ENCODE assay signal across 9 mouse cellular contexts in genomic region chr16:23135421-23136149, GRCm38 (mm10). TPM values are rescaled to one million over a fixed set of nuclear protein-coding genes. Genes with fewer than 3 reads are reported as not detected.
A peak's percentile ranks its signal among the peaks of the same experiment; 100 is the strongest.
DNase-seq lines count a peak whose midpoint lies in the region; ATAC-seq and TF ChIP-seq lines count a peak whose summit lies in the region.
"Had no signal": no experiment of that assay in that cellular context is flagged by ENCODE, and none has a peak within 500 bp of the region (broad histone marks: within the 10 kb centered on the region; RNA-seq: fewer than 3 reads in every experiment).

No protein-coding gene starts in this region.

- no peaks in the 10 kb centered on the region; the same call in 1 of the 2 replicates for H3K27me3 ChIP-seq in heart, embryonic 12.5 days (replicated peaks)
- no peaks in the 10 kb centered on the region for H3K27me3 ChIP-seq in intestine, embryonic 16.5 days (replicated peaks; ENCODE audit: control insufficient read depth, insufficient read depth, low read length)
- no peaks in the 10 kb centered on the region for H3K27me3 ChIP-seq in splenic B cell, adult 2 months (ENCODE audit: control insufficient read depth, insufficient read depth, low read length, poor library complexity, severe bottlenecking)
- H3K27me3 ChIP-seq: liver, embryonic 13.5 days had no signal

- peak; percentile 32; the same call in 1 of the 2 replicates for TF ChIP-seq CTCF in brain, embryonic 14.5 days (IDR thresholded peaks at IDR 0.05; ENCODE audit: borderline replicate concordance, extremely low read depth, insufficient read depth, insufficient read length)

- no peak for ATAC-seq in heart, embryonic 12.5 days (ENCODE audit: insufficient number of reproducible peaks, low FRiP score)
- ATAC-seq in intestine, embryonic 16.5 days: no peak

- H3K36me3 ChIP-seq in heart, embryonic 12.5 days: no peaks in the 10 kb centered on the region
- H3K36me3 ChIP-seq in intestine, embryonic 16.5 days (ENCODE audit: control insufficient read depth, insufficient read depth, low read length): no peaks in the 10 kb centered on the region
- H3K36me3 ChIP-seq in splenic B cell, adult 2 months (ENCODE audit: control insufficient read depth, insufficient read depth, low read length, poor library complexity, severe bottlenecking): no peaks in the 10 kb centered on the region
- H3K36me3 ChIP-seq: liver, embryonic 13.5 days had no signal

- intact Hi-C loops in left cerebral cortex, postnatal 14 days (cut with DNase I): loop anchor here (2.0 kb wide), 1 partner anchor 259 kb away; no protein-coding TSS in a partner anchor

- H3K9me3 ChIP-seq in heart, embryonic 12.5 days (replicated peaks): no peaks in the 10 kb centered on the region
- H3K9me3 ChIP-seq in intestine, embryonic 16.5 days (ENCODE audit: control insufficient read depth, low read length): no peaks in the 10 kb centered on the region
- H3K9me3 ChIP-seq: liver, embryonic 13.5 days had no signal

- H3K4me3 ChIP-seq in heart, embryonic 12.5 days: no peak overlapping the region
- H3K4me3 ChIP-seq in intestine, embryonic 16.5 days (ENCODE audit: low read length): no peak overlapping the region
- H3K4me3 ChIP-seq: liver, embryonic 13.5 days had no signal

- peak overlapping the region; percentile 21; the same call in 1 of the 2 replicates for H3K4me2 ChIP-seq in heart, embryonic 12.5 days
- 0 out of 2 replicates have a peak overlapping the region, but pooled peaks have one; percentile 27 for H3K4me2 ChIP-seq in intestine, embryonic 16.5 days (ENCODE audit: low read depth, low read length)
- H3K4me2 ChIP-seq: liver, embryonic 13.5 days had no signal

- H3K4me1 ChIP-seq in heart, embryonic 12.5 days (replicated peaks): no peaks in the 10 kb centered on the region
- H3K4me1 ChIP-seq in intestine, embryonic 16.5 days (ENCODE audit: control insufficient read depth, insufficient read depth, low read length): no peaks in the 10 kb centered on the region
- H3K4me1 ChIP-seq: liver, embryonic 13.5 days had no signal

- H3K9ac ChIP-seq in heart, embryonic 12.5 days: no peak overlapping the region
- H3K9ac ChIP-seq in intestine, embryonic 16.5 days (ENCODE audit: low read depth, low read length): no peak overlapping the region; the same call in 1 of the 2 replicates
- H3K9ac ChIP-seq: liver, embryonic 13.5 days had no signal

- WGBS in heart, embryonic 12.5 days: 25% methylated on average over 11 of the region's 11 CpGs
- 23% methylated on average over 11 of the region's 11 CpGs for WGBS in intestine, embryonic 16.5 days

- no peak overlapping the region for H3K27ac ChIP-seq in heart, embryonic 12.5 days (ENCODE audit: poor library complexity, severe bottlenecking)
- no peak overlapping the region for H3K27ac ChIP-seq in intestine, embryonic 16.5 days (ENCODE audit: low read length)
- H3K27ac ChIP-seq: liver, embryonic 13.5 days had no signal

- no peak for TF ChIP-seq POLR2A in brain, embryonic 14.5 days (IDR thresholded peaks at IDR 0.05; ENCODE audit: borderline replicate concordance, extremely low read depth, insufficient read depth, insufficient read length, poor library complexity, severe bottlenecking)

- DNase-seq in heart, postnatal 4 days: no peak
- DNase-seq in CD4-positive, CD25-positive, alpha-beta regulatory T cell, adult 2 months (ENCODE audit: low read depth, low spot score): peak; percentile 83
- DNase-seq in brain, embryonic 14.5 days (ENCODE audit: low read depth): peak; percentile 84
- peak; percentile 77 for DNase-seq in splenic B cell, adult 2 months (ENCODE audit: low read depth, low spot score)
- no peak for DNase-seq in urinary bladder, postnatal 10 days (ENCODE audit: low spot score)
- no peak for DNase-seq in left cerebral cortex, postnatal 14 days (ENCODE audit: low spot score in 2 of 2)
- DNase-seq: liver, embryonic 13.5 days had no signal

RNA-seq across cellular contexts. Expression of gene Rfc4, which starts 8.0 kb away (rescaled TPM):
- 95.0 and 106 TPM in 2 replicates for polyA plus RNA-seq in heart, embryonic 12.5 days (2016; fragmentation: Nextera tagmentation; extraction: Ambion mirVana)
- 10 to 100 TPM; 34.9 to 37.4 TPM for total RNA-seq in heart, postnatal 4 days (2021)
- polyA plus RNA-seq in brain, embryonic 14.5 days (2012; rRNA removed): 3.0 and 6.3 TPM in 2 replicates
- polyA plus RNA-seq in intestine, embryonic 16.5 days (2015; fragmentation: Nextera tagmentation; extraction: Ambion mirVana): 88.3 and 107 TPM in 2 replicates
- total RNA-seq in left cerebral cortex, postnatal 14 days (2021): 1 to 10 TPM; 3.8 to 6.0 TPM

RNA-seq across cellular contexts. Expression of gene Adipoq, which starts 10.8 kb away (rescaled TPM):
- polyA plus RNA-seq in heart, embryonic 12.5 days (2016; fragmentation: Nextera tagmentation; extraction: Ambion mirVana): 0.18 TPM in 1 of 2 replicates, not detected in the other
- total RNA-seq in heart, postnatal 4 days (2021): 1 to 10 TPM; 4.9 to 6.2 TPM
- polyA plus RNA-seq in brain, embryonic 14.5 days (2012; rRNA removed): 0.08 and 0.09 TPM in 2 replicates
- not detected in 2 replicates for polyA plus RNA-seq in intestine, embryonic 16.5 days (2015; fragmentation: Nextera tagmentation; extraction: Ambion mirVana)
- not detected for total RNA-seq in left cerebral cortex, postnatal 14 days (2021)
- polyA plus RNA-seq: liver, embryonic 13.5 days had no signal

RNA-seq across cellular contexts. Expression of gene Eif4a2, which starts 28.3 kb away (rescaled TPM):
- 195 and 209 TPM in 2 replicates for polyA plus RNA-seq in heart, embryonic 12.5 days (2016; fragmentation: Nextera tagmentation; extraction: Ambion mirVana)
- total RNA-seq in heart, postnatal 4 days (2021): 100 to 1,000 TPM; 206 to 231 TPM
- 618 and 643 TPM in 2 replicates for polyA plus RNA-seq in brain, embryonic 14.5 days (2012; rRNA removed)
- 193 TPM in 2 replicates for polyA plus RNA-seq in intestine, embryonic 16.5 days (2015; fragmentation: Nextera tagmentation; extraction: Ambion mirVana)
- 100 to 1,000 TPM; 759 to 792 TPM for total RNA-seq in left cerebral cortex, postnatal 14 days (2021)

Comparison
In these comparisons a context has a peak if more than half of its experiments do, and no peak if none do; other contexts are left out.
1. DNase-seq: peak in CD4-positive, CD25-positive, alpha-beta regulatory T cell, adult 2 months (single experiment), brain, embryonic 14.5 days (single experiment) and splenic B cell, adult 2 months (single experiment); none in heart, postnatal 4 days (single experiment), urinary bladder, postnatal 10 days (single experiment) and left cerebral cortex, postnatal 14 days (0 of 2).
2. RNA of gene Rfc4, which starts 8.0 kb away (polyA plus RNA-seq): 88.3 to 107 TPM in intestine, embryonic 16.5 days and 95.0 to 106 TPM in heart, embryonic 12.5 days; 3.0 to 6.3 TPM in brain, embryonic 14.5 days; every median in the first group is over 10 times any median in the second.